Comparison of ENCODE assay signal across 8 mouse cellular contexts in the genomic region with DNA sequence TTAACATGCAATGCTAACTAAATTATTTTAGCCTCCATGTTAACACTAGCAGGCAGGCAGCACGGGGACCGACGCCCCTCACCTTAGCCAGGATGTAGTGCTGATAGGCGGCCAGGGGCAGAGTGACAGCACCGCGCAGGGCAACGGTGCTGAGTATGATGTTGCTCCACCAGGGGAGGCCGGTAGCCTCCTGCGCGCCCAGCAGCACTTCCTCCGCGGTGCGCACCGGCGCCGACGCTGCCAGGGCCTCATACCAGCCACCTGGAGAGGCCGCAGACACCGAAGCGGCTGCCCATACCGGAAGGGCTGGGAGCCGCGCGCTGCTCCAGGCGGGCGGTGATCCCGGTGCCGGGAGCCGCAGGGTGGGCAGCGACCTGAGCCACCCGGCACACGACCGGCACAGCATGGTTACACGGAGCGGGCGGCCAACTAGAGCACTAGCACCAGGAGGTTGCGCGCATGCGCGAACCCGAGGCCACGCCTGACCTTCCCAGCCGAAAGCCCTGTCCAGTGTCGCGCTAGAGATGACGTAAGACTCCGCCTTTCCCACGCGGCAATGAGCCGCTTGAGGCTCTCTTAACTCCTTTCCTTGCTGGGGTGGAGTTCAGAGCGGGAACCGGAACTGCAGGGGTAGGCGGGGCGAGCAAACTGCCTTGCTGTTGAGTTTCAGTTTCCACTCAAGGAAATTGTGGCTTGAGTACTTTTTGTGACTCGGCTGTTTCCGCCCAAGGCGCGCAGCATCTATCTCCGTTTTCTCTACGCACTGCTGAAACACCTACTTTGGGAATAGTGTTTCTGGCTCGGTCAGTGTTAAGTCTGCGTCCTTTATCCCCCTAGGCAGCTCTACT. TPM values are rescaled to one million over a fixed set of nuclear protein-coding genes. Genes with fewer than 3 reads are reported as not detected.
A peak's percentile ranks its signal among the peaks of the same experiment; 100 is the strongest.
DNase-seq lines count a peak whose midpoint lies in the region; ATAC-seq and TF ChIP-seq lines count a peak whose summit lies in the region.

A gene (minus strand): TSS at position 468 of the 848 bp plus-strand sequence.

- H3K4me1 ChIP-seq in ES-E14 (ENCODE audit: control insufficient read depth in 2 of 2, insufficient read depth in 2 of 2, low read length in 2 of 2, poor library complexity in 1 of 2) = 0 out of 4 replicates have a peak, but pooled peaks cover 0 to 2% of the 10 kb centered on the region in 2 experiments
- peaks cover 11% of the 10 kb centered on the region for H3K4me1 ChIP-seq in forebrain, embryonic 15.5 days
- H3K4me1 ChIP-seq in lung, adult 2 months (ENCODE audit: control insufficient read depth, insufficient read depth, low read length) = peaks cover 2% of the 10 kb centered on the region; the same call in 1 of the 2 replicates

- intact Hi-C loops in heart, postnatal 25 days (cut with DNase I) = loop anchor here (1.0 kb wide), 1 partner anchor 143 kb away; a partner anchor contains a TSS

- under 1% methylated on average over 62 of the region's 62 CpGs for WGBS in forebrain, embryonic 15.5 days
- under 1% methylated on average over 62 of the region's 62 CpGs for WGBS in lung, adult 2 months

- H3K4me2 ChIP-seq in forebrain, embryonic 15.5 days (replicated peaks) = peak within 1 kb of the TSS; percentile 84

- H3K4me3 ChIP-seq in ES-E14 (ENCODE audit: insufficient read depth in 1 of 2, low read depth in 1 of 2, low read length in 2 of 2, poor library complexity in 1 of 2, severe bottlenecking in 1 of 2) = peak within 1 kb of the TSS; percentile 79 to 96
- peak within 1 kb of the TSS; percentile 75 for H3K4me3 ChIP-seq in forebrain, embryonic 15.5 days
- H3K4me3 ChIP-seq in lung, adult 2 months (replicated peaks; ENCODE audit: extremely low read depth, low read depth, low read length) = peak within 1 kb of the TSS; percentile 90

- H3K9me3 ChIP-seq in ES-E14 (ENCODE audit: control insufficient read depth, insufficient read depth, low read depth, low read length) = no peaks in the 10 kb centered on the region
- no peaks in the 10 kb centered on the region for H3K9me3 ChIP-seq in forebrain, embryonic 15.5 days

- DNase-seq in ES-E14 (ENCODE audit: low read depth, low spot score) = peak; percentile 97
- DNase-seq in cerebellum, adult 11-12 months = peak; percentile 99
- peak; percentile 99 for DNase-seq in heart, postnatal 25 days (ENCODE audit: low spot score)
- DNase-seq in layer of hippocampus, adult 18-20 months (ENCODE audit: low spot score in 2 of 2) = peak; percentile 99
- peak; percentile 99 for DNase-seq in lung, adult 2 months
- DNase-seq in thymus, adult 18-20 months = peak; percentile 99

- peaks cover 9% of the 10 kb centered on the region for H3K36me3 ChIP-seq in ES-E14 (ENCODE audit: control insufficient read depth, insufficient read depth, low read length, poor library complexity, severe bottlenecking)
- H3K36me3 ChIP-seq in forebrain, embryonic 15.5 days = peaks cover 38% of the 10 kb centered on the region

- H3K27me3 ChIP-seq in forebrain, embryonic 15.5 days = no peaks in the 10 kb centered on the region

- in situ Hi-C loops in ES-E14 (cut with MboI; ENCODE audit: low sequenced_read_pairs in 2 of 2, unreplicated experiment in 2 of 2) = loop anchor here in 1 of 2 experiments (10.0 to 25.0 kb wide), 3 partner anchors 141 to 689 kb away; a partner anchor contains a TSS

- peak; percentile 1; the same call in 1 of the 2 replicates for TF ChIP-seq CTCF in lung, adult 2 months (IDR thresholded peaks at IDR 0.05; ENCODE audit: insufficient read depth, low read length)

- peak; percentile 63; the same call in 1 of the 2 replicates for TF ChIP-seq POLR2A in lung, adult 2 months (IDR thresholded peaks at IDR 0.05; ENCODE audit: borderline replicate concordance, extremely low read depth, low read depth, low read length)

- ATAC-seq in forebrain, embryonic 15.5 days (replicated peaks) = peak; percentile 97
- peak; percentile 97 for ATAC-seq in neutrophil, adult 5-6 weeks (ENCODE audit: extremely low read depth, insufficient number of reproducible peaks, low FRiP score, poor library complexity, severe bottlenecking)

- H3K27ac ChIP-seq in ES-E14 (ENCODE audit: insufficient read depth, low read depth, low read length, poor library complexity, severe bottlenecking) = peak within 1 kb of the TSS; percentile 83
- H3K27ac ChIP-seq in forebrain, embryonic 15.5 days (replicated peaks) = peak within 1 kb of the TSS; percentile 85

- peak within 1 kb of the TSS; percentile 98 for H3K9ac ChIP-seq in ES-E14 (ENCODE audit: insufficient read depth, low read depth, low read length, poor library complexity, severe bottlenecking)
- H3K9ac ChIP-seq in forebrain, embryonic 15.5 days (replicated peaks) = peak within 1 kb of the TSS; percentile 76

TF ChIP-seq in ES-E14, 5 proteins besides CTCF, POLR2A, EP300 and RAD21:
- peak; percentile 75 for TF ChIP-seq HCFC1 (IDR thresholded peaks at IDR 0.05; ENCODE audit: borderline replicate concordance, insufficient read depth, low read length)
- TF ChIP-seq CHD2 (IDR thresholded peaks at IDR 0.05; ENCODE audit: low read depth, low read length) = peak; percentile 37; the same call in 1 of the 2 replicates
- TF ChIP-seq ZNF384 (IDR thresholded peaks at IDR 0.05; ENCODE audit: low read depth, low read length) = peak; percentile 49
- TF ChIP-seq ZC3H11A (IDR thresholded peaks at IDR 0.05; ENCODE audit: borderline replicate concordance, low read depth, low read length) = 0 out of 2 replicates have a peak, but pooled peaks have one; percentile 14
- TF ChIP-seq MAFK (IDR thresholded peaks at IDR 0.05; ENCODE audit: insufficient read depth, low read depth, low read length) = peak; percentile 72
TF ChIP-seq in ES-E14: peak in this region for 5.

RNA-seq across cellular contexts. Expression of the gene that starts here (rescaled TPM):
- 38.1 and 46.4 TPM in 2 replicates for total RNA-seq in ES-E14 (2012; rRNA removed)
- polyA plus RNA-seq in forebrain, embryonic 15.5 days (2015; fragmentation: Nextera tagmentation; extraction: Ambion mirVana) = 32.7 and 37.5 TPM in 2 replicates
- 10 to 100 TPM; 12.2 to 13.0 TPM for total RNA-seq in heart, postnatal 25 days (2021)
- 10 to 100 TPM; 20.6 to 22.4 TPM for total RNA-seq in layer of hippocampus, adult 18-20 months (2021)
- 20.1 and 20.4 TPM in 2 replicates for polyA plus RNA-seq in lung, adult 2 months (2012; rRNA removed)
- total RNA-seq in neutrophil, adult 5-6 weeks (2017) = 12.3 and 17.9 TPM in 2 replicates

Comparison
In these comparisons a context has a peak if more than half of its experiments do, and no peak if none do; other contexts are left out.
1. Peak in every context shown above with its lines: DNase-seq, ATAC-seq, H3K4me3 ChIP-seq and H3K27ac ChIP-seq.